Mouse (Mus musculus) forebrain, embryonic 12.5 days (tissue): Measurements from ENCODE around the gene Rnf13. TPM values are rescaled to one million over a fixed set of nuclear protein-coding genes. Genes with fewer than 3 reads are reported as not detected.

ENCODE experiments used
- ATAC-seq: fragments of 200-750 bp; cut with Nextera tagmentation; 2 replicates; pipeline ENCODE4 v1.8.0; 2017; ENCODE audit warnings: moderate TSS enrichment; ENCODE audit not compliant: low FRiP score
- H3K27ac ChIP-seq: fragments of 300-500 bp; sonication (generic); 2 replicates; pipeline ENCODE4 v1.5.1; 2016; ENCODE audit warnings: mild to moderate bottlenecking
- H3K27me3 ChIP-seq: fragments of 300-500 bp; sonication (generic); 2 replicates; pipeline ENCODE4 v1.6.1; 2016; ENCODE audit warnings: mild to moderate bottlenecking
- H3K36me3 ChIP-seq: fragments of 300-500 bp; sonication (generic); replicated peaks from 2 replicates; pipeline ENCODE4 v1.6.1; 2016; ENCODE audit warnings: mild to moderate bottlenecking
- H3K4me1 ChIP-seq: fragments of 300-500 bp; sonication (generic); 2 replicates; pipeline ENCODE4 v1.6.1; 2016
- H3K4me2 ChIP-seq: fragments of 300-500 bp; sonication (generic); 2 replicates; pipeline ENCODE4 v1.6.1; 2016; ENCODE audit warnings: mild to moderate bottlenecking, moderate library complexity
- H3K4me3 ChIP-seq: fragments of 300-500 bp; sonication (generic); replicated peaks from 2 replicates; pipeline ENCODE4 v1.5.1; 2016; ENCODE audit warnings: mild to moderate bottlenecking
- H3K9ac ChIP-seq: fragments of 300-500 bp; sonication (generic); 2 replicates; pipeline ENCODE4 v1.6.1; 2016; ENCODE audit warnings: mild to moderate bottlenecking
- H3K9me3 ChIP-seq: fragments of 300-500 bp; sonication (generic); 2 replicates; pipeline ENCODE4 v1.6.1; 2016
- WGBS: fragments of 180-500 bp; shearing (Covaris S2); methylation state at CpG from one replicate; pipeline ENCODE4 v1.1.7; 2016; 5-methylcytosine and 5-hydroxymethylcytosine counted together
- polyA plus RNA-seq: library from polyadenylated mRNA; unstranded; fragments of >200 nt; fragmentation: Nextera tagmentation; extraction: Ambion mirVana; gene quantifications from 2 replicates; pipeline ENCODE4 v1.2.1, GENCODE M21; 2016

Gene Rnf13
- 61.0 and 65.0 TPM in 2 replicates for polyA plus RNA-seq

DNA sequence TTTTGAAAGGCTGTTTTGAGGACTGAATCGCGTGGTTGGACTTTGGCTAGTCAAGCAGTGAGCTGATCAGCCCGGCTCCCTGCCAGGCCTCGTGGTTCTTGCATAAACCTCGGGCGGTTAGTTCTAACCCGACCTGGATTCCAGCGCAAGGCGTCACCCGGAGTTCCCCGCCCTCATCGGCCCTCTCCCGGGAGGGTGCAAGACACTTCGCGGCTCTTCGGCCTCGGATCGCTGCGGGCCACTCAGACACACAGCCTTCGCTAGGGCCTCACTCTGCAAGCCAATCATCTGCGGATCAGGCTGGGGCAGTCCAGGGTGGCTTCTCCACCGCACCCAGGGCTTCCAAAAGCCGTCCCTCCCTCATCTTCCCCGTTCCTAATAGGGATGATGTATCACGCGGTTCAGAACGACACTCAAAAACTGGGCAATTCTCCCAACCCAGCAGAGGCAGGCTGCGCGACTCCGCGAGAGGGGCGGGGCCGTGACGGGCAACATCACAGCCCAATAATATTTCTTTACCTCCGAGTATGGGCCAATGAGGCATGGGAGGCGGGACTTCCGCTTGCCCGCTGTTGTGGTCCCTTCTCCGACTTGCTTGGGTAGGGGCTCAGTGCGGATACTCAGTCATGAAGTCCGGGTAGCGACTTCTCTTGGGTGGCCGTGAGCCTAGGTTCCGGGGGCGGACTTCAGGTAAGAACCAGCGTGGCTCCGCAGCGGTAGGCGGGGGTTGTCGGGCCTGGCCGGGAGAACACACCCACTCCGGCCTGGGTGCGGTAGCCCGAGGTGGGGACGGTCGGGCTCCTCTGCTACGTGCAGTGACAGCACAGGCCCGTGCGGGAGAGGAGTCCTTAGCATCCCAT, at the start of gene Rnf13:
Gene Rnf13, plus strand, starts transcription at position 552 of the 860 bp plus-strand sequence.
- H3K9ac ChIP-seq: peak within 1 kb of the TSS; percentile 73
- H3K27ac ChIP-seq: peak within 1 kb of the TSS; percentile 92
- peak within 1 kb of the TSS; percentile 66 for H3K4me3 ChIP-seq
- H3K27me3 ChIP-seq: no peaks in the 10 kb centered on the region
- under 1% methylated on average over 58 of the region's 59 CpGs for WGBS
- peaks cover 19% of the 10 kb centered on the region for H3K4me1 ChIP-seq
- H3K4me2 ChIP-seq: peak within 1 kb of the TSS; percentile 71
- peak; percentile 100 for ATAC-seq
- H3K9me3 ChIP-seq: no peaks in the 10 kb centered on the region
- H3K36me3 ChIP-seq: no peaks in the 10 kb centered on the region

DNA sequence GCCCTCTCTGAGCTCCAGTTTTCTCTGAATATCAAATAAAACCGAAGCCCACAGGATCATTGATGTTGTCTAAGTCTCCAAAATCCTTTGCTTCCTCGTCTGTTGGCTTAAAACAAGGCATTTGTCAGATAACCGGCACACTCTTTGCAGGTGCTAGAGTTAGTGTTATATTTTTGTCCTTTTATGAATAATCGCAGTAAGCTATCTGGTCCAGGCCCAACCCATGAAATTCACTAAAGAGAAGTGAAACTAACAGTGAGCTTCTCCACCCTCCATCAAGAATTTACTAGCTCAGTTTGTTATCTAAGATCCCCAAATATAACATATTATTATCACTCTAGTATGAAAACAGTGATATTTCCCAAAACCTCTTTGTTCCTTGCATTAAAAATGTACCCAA, 44.1 kb upstream of the Rnf13 start:
- H3K9me3 ChIP-seq: no peaks in the 10 kb centered on the region
- H3K27me3 ChIP-seq: no peaks in the 10 kb centered on the region
- no peak overlapping the region for H3K4me3 ChIP-seq
- H3K27ac ChIP-seq: no peak overlapping the region
- H3K36me3 ChIP-seq: no peaks in the 10 kb centered on the region
- no peaks in the 10 kb centered on the region for H3K4me1 ChIP-seq
- 86% methylated on average over 4 of the region's 4 CpGs for WGBS
- no peak for ATAC-seq
- no peak overlapping the region for H3K4me2 ChIP-seq
- H3K9ac ChIP-seq: no peak overlapping the region

DNA sequence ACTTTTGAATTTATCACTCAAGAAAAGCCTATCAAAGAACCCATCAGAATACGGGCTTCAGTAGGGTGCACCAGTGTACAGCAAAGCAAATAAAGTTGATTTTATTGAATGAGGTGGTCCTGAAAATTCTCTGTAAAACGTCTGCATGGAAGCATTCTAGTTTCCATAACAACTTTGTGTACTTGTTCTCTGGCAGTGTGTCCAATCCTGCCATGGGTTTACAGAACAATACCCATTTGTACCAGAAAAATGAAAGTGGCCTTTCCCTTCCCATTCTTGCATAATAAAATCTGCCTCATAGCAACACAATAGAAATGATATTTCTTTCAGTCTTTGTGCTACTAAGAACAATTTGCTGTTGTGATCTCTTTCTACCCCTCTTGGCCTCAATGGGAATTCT, 43.1 kb upstream of the Rnf13 start, which contains the start of gene Ankub1:
Gene Ankub1, minus strand, starts transcription at position 81 of the 400 bp plus-strand sequence.
- H3K9ac ChIP-seq: no peak within 1 kb of the TSS
- no peaks in the 10 kb centered on the region for H3K4me1 ChIP-seq
- 79% methylated on average over 2 of the region's 2 CpGs for WGBS
- no peak for ATAC-seq
- no peak within 1 kb of the TSS for H3K4me3 ChIP-seq
- H3K27ac ChIP-seq: no peak within 1 kb of the TSS
- no peaks in the 10 kb centered on the region for H3K36me3 ChIP-seq
- H3K27me3 ChIP-seq: no peaks in the 10 kb centered on the region
- no peak within 1 kb of the TSS for H3K4me2 ChIP-seq
- H3K9me3 ChIP-seq: no peaks in the 10 kb centered on the region

DNA sequence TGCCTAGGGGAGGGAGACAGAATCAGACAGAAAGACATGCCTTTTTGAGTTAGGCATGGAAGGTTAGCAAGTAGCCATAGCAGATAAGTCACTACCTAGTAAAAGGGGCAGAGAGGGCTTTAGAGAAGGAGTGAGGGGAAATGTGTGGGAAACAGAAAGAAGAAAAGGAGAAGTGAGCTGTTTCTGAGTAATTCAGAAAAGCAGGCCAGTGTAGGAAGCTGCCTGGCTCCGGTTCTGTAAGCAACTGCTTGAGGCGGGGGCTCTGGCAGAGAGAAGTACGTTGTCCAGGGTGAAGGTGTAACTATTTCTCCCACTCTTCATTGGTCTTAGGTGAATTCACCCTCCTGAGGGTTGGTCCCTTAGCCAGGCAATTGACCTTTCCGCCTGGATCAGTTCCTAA, 39.6 kb upstream of the Rnf13 start:
- no peak for ATAC-seq
- WGBS: 96% methylated on average over 4 of the region's 4 CpGs
- H3K9me3 ChIP-seq: no peaks in the 10 kb centered on the region
- no peak overlapping the region for H3K27ac ChIP-seq
- H3K4me2 ChIP-seq: no peak overlapping the region
- H3K36me3 ChIP-seq: no peaks in the 10 kb centered on the region
- H3K9ac ChIP-seq: no peak overlapping the region
- H3K4me3 ChIP-seq: no peak overlapping the region
- H3K4me1 ChIP-seq: no peaks in the 10 kb centered on the region
- no peaks in the 10 kb centered on the region for H3K27me3 ChIP-seq

DNA sequence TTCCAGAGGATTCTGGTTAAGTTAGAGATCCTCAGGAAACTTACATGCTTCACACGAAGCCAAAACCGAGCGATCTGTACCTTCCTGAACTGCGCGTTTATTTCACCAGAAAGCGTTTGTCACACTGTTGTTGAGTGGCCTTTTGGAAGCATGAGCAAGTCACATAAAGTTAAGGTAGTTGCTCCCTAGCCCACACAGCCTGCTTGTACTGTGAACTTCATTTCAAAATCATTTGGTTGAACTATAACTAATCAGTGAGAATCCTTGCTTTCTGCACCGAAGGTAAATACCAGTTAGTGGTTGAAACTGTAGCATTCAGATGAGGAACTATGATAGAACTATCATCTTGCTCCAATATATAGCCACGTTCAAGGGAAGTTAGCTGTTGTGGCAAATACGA, 39.1 kb upstream of the Rnf13 start:
- WGBS: 95% methylated on average over 9 of the region's 9 CpGs
- H3K4me2 ChIP-seq: no peak overlapping the region
- no peaks in the 10 kb centered on the region for H3K9me3 ChIP-seq
- ATAC-seq: no peak
- H3K9ac ChIP-seq: no peak overlapping the region
- H3K4me1 ChIP-seq: no peaks in the 10 kb centered on the region
- no peaks in the 10 kb centered on the region for H3K36me3 ChIP-seq
- H3K4me3 ChIP-seq: no peak overlapping the region
- no peaks in the 10 kb centered on the region for H3K27me3 ChIP-seq
- H3K27ac ChIP-seq: no peak overlapping the region

DNA sequence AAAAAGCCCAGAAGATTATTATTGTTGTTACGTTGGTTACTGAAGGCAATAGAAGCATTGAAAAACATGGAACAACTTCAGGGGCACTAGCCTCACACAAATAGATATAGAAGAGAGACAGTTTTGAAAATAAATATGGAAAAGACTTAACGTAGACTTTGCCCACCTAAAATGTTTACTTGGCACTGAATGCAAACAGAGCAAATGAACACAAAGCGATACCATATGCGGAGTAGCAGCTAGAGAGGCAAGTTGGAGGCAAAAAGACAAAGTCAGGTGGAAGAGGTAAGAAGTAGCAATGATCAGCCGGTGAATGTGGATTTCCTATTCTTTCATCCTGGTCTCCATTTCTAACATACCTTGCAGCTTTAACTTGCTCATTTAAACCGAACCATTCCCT, 21.7 kb upstream of the Rnf13 start:
- H3K27ac ChIP-seq: no peak overlapping the region
- no peaks in the 10 kb centered on the region for H3K27me3 ChIP-seq
- no peaks in the 10 kb centered on the region for H3K4me1 ChIP-seq
- H3K9ac ChIP-seq: no peak overlapping the region
- no peak overlapping the region for H3K4me3 ChIP-seq
- no peak overlapping the region for H3K4me2 ChIP-seq
- ATAC-seq: no peak
- H3K9me3 ChIP-seq: no peaks in the 10 kb centered on the region
- 90% methylated on average over 6 of the region's 6 CpGs for WGBS
- no peaks in the 10 kb centered on the region for H3K36me3 ChIP-seq

DNA sequence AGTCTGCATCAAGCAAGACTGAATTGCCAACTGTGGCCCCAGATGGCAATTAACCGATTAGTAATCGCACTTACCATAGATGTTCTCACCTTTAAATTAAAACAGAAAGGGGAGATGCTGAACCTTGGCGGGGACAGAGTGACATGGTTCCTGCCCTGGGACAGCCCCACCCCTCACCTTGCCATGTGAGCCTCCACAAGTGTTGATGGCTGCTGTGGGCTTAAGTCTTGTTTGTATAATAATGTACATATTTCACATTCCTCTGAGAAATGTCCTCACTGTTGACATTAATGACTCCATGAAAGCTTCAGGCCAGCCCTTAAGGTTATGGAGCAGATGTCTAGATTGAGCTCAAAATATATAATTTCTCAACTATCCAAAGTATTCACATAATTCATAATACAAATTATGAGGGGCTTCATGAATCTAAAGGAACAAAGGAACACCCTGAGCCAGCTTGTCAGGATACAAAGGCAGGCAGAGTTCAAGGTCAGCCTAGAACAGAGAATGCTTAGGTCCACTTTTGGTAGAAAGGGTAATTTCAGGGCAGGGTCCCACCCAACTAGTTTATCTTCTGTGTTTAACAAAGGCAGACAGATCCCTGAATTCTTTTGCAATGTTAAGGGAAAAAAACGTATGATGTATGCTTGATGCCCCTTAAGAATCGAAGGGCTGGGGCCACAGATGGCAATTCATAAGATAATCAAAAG, 3.5 kb upstream of the Rnf13 start:
- Histone ChIP-seq H3K9me3 (no peaks in the 10 kb centered on the region), H3K36me3 (no peaks in the 10 kb centered on the region), H3K4me1 (peaks cover 13% of the 10 kb centered on the region), H3K27me3 (no peaks in the 10 kb centered on the region), H3K4me3 (no peak overlapping the region), H3K4me2 (no peak overlapping the region), H3K27ac (no peak overlapping the region), H3K9ac (no peak overlapping the region)
- 84% methylated on average over 5 of the region's 5 CpGs for WGBS
- ATAC-seq: no peak

DNA sequence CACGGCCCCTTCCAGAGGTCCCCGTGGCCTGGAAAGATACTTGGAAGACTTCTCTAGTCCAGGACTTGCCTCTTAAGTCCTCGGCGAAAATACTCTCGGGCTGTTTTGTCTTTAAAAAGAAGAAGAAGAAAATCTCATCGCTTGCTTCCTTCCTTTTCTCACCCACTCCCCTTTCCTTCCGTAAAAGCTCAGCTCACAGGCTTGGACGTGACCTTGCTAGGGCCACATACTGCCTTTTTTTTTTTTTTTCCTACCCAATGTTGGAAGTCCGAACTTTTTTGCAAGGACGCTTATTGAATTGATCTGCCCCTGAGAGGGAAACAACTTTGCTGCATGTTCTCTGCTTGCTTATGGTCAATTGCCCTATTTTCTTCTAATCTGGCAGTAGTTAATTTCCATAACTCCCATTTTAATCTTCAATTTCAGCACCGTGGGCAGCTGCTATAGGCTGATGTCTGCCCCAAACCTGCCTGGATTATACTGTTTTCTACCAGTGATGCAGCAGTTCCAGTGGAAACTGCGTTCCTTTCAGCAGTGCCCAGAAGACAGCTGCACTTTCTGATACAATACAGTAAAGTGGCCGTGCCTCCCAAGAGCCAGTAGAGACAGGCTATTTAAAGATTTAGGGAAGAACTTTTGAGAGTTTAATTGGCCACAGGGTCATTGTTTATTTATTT, 695 bp downstream of the Rnf13 start:
- H3K9me3 ChIP-seq: no peaks in the 10 kb centered on the region
- 2% methylated on average over 13 of the region's 13 CpGs for WGBS
- no peaks in the 10 kb centered on the region for H3K27me3 ChIP-seq
- H3K36me3 ChIP-seq: no peaks in the 10 kb centered on the region
- H3K9ac ChIP-seq: peak overlapping the region; percentile 73
- peak overlapping the region; percentile 71 for H3K4me2 ChIP-seq
- no peak for ATAC-seq
- H3K4me3 ChIP-seq: peak overlapping the region; percentile 66
- peak overlapping the region; percentile 92 for H3K27ac ChIP-seq
- peaks cover 19% of the 10 kb centered on the region for H3K4me1 ChIP-seq

DNA sequence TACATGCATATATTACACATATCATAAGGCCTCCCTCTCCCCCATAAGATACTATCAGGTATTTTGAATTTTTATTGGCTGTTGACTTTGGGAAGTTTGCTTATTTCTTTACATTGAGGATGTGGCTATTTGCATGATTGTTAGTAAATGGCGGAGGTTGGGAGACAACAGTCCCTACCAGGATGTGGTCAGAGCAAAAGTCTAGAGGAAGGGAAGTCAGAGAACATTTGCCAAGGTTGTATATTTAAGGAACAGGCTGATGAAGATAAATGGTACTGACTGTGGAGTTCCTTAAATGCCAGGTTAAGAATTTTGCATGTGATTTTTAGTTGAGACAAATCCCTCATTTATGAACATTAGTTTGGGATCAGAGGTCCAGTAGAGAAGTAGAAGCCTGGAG, 4.0 kb downstream of the Rnf13 start:
- Histone ChIP-seq H3K36me3 (no peaks in the 10 kb centered on the region), H3K9ac (no peak overlapping the region), H3K4me3 (no peak overlapping the region), H3K27me3 (no peaks in the 10 kb centered on the region), H3K9me3 (no peaks in the 10 kb centered on the region), H3K4me2 (no peak overlapping the region), H3K4me1 (peaks cover 19% of the 10 kb centered on the region), H3K27ac (no peak overlapping the region)
- ATAC-seq: no peak
- 95% methylated on average over 1 of the region's 1 CpGs for WGBS

DNA sequence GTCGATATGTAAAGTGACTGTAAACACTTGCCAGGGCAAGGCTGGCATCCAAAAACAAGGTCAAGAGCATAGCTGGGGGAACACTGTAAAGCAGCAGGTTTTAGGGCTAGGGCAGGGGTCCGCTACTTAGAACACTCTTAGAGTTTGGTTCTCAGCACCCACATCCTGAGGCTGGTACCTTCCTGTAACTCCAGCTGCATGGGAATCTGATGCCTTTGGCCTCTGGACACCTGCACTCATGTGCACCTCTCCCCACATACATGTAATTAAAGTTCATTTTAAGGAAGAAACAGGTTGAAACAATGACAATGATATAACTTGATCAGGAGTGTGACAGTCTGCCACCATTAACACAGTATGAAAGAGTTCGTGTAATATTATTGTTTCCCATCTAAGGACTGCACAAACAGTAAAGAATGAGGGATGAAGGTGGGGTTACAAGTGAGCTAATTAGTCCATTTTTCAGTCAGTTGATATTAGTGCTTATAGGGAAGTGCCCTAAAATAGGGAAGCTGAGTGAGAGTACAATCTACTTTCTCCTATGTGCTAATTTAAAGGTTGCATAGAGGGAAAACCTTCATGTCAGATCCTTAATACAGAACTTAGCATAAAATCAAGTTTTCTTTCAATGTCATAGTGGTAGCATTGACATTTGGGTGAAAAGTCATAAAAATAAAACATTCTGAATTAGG, 12.9 kb downstream of the Rnf13 start:
- no peaks in the 10 kb centered on the region for H3K27me3 ChIP-seq
- no peak for ATAC-seq
- no peaks in the 10 kb centered on the region for H3K4me1 ChIP-seq
- H3K9ac ChIP-seq: no peak overlapping the region
- no peaks in the 10 kb centered on the region for H3K36me3 ChIP-seq
- no peak overlapping the region for H3K4me2 ChIP-seq
- WGBS: 94% methylated on average over 3 of the region's 3 CpGs
- no peak overlapping the region for H3K4me3 ChIP-seq
- no peaks in the 10 kb centered on the region for H3K9me3 ChIP-seq
- H3K27ac ChIP-seq: no peak overlapping the region

DNA sequence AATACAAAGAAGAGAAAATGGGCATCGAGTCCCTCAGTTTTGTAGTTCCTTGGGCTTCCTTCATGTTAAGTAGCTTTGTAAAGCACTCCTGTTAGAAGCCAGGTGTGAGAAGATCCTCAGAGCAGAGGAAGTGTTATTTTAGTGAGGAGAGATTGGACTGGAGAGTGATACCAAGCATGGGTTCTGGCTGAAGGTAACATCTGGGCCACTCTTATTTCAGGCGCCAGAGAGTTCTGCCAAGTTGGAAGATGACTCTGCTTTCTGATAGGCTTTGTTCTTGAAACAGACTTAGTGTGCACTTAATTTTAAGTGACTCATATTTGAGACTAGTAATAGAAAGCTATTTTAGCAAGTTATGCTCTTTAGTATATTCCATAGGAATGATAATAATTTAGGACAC, 41.1 kb downstream of the Rnf13 start:
- no peak overlapping the region for H3K4me3 ChIP-seq
- H3K27ac ChIP-seq: no peak overlapping the region
- no peak for ATAC-seq
- no peaks in the 10 kb centered on the region; the same call in 1 of the 2 replicates for H3K36me3 ChIP-seq
- H3K9me3 ChIP-seq: no peaks in the 10 kb centered on the region
- no peak overlapping the region for H3K9ac ChIP-seq
- 87% methylated on average over 2 of the region's 2 CpGs for WGBS
- H3K4me2 ChIP-seq: no peak overlapping the region
- H3K4me1 ChIP-seq: no peaks in the 10 kb centered on the region
- no peaks in the 10 kb centered on the region for H3K27me3 ChIP-seq

DNA sequence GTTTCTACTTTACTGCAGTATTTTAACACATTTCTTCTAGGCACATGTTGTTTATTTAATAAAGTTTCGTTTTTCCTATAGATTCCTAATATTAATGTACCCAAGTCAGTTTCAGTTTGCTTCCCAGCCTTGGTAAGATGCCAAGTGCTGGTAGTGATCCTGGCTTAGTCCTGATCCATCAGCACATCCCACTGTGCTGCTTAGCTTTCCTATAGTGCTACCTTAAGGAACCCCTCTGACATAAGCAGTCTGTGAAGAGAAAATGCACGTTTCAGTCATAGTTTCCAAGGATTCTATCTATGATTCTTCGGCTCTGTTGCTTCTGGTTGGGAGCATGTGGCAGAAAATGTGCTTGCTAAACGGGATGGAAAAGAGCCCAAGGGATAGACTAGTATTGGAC, 52.6 kb downstream of the Rnf13 start:
- 84% methylated on average over 4 of the region's 4 CpGs for whole genome bisulfite sequencing
- Histone ChIP-seq H3K27me3 (no peaks in the 10 kb centered on the region), H3K4me2 (no peak overlapping the region), H3K27ac (no peak overlapping the region), H3K4me3 (no peak overlapping the region), H3K9me3 (no peaks in the 10 kb centered on the region), H3K9ac (no peak overlapping the region), H3K36me3 (no peaks in the 10 kb centered on the region), H3K4me1 (0 out of 2 replicates have a peak, but pooled peaks cover 3% of the 10 kb centered on the region)
- ATAC-seq: no peak
